Mouse (Mus musculus): ENCODE measurements around the gene Efr3b.

Gene Efr3b

DNA sequence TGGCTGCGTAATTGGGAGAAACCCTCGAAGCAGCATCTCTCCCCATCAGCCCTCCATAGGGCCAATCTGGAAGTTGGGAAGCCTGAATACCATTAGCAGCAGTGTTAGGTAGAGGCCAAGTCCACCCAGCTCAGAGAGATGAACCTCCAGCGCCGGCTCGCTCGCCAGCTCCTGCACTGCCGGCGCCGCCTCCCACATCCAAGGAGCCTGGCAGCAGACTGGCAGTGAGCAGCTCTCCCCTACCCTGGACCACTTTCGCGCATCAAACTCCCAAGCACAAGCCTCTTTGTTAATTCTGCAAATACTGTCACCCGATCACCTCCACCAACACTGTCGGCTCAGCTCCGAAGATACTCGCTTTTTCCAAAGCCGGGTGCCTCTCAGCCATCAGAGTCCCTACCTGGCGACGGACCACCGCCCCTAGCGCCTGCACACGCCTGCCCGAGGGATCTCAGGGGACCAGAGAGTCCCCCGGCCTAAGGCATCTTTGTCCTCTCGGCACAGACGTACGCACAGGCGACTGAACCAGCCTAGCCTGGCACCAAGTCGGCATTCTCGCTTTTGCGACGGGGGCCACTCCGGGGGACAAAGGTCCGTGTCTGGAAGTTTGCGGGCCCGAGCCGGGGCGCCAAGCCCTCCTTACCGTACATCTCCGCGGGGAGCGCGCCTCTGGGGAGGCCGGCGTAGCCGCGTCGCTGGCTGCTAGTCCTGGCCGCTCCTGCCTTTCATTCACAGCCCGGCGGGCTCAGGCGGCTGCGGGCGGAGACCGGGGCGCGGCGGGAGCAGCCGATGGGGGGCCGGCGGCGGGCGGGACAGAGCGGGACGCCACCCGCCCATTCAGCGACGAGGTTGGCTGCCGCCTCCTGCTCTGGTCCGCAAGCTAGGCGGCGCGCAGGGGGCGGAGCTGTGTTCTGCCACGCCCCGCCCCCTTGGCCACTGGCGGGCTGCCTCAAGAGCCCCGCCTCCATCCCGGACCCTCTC lies at the start of gene Efr3b:
Efr3b (minus strand) TSS at position 855 of the 981 bp plus-strand sequence.
- no peak for DNase-seq (ENCODE audit: low read depth)

DNA sequence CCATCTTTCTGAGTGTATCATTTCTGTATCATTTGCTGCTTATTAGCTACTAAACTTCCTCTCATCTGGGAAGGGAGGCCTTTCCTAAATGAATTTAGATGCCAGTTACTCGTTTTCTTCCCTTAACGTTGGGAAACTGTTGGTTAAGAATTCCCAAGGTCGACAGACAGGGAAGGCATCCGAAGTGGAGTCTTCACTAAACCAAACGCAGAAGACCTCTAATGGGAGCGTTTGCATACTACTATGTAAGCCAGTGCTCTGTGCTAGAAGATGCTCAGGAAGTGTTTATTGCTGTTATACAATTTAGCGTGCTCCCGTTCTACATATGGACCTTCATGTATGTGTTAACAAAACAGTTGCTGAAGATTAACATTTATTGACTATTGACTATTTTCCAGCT lies 44.7 kb upstream of the Efr3b start:
- DNase-seq (ENCODE audit: low read depth), result no peak

DNA sequence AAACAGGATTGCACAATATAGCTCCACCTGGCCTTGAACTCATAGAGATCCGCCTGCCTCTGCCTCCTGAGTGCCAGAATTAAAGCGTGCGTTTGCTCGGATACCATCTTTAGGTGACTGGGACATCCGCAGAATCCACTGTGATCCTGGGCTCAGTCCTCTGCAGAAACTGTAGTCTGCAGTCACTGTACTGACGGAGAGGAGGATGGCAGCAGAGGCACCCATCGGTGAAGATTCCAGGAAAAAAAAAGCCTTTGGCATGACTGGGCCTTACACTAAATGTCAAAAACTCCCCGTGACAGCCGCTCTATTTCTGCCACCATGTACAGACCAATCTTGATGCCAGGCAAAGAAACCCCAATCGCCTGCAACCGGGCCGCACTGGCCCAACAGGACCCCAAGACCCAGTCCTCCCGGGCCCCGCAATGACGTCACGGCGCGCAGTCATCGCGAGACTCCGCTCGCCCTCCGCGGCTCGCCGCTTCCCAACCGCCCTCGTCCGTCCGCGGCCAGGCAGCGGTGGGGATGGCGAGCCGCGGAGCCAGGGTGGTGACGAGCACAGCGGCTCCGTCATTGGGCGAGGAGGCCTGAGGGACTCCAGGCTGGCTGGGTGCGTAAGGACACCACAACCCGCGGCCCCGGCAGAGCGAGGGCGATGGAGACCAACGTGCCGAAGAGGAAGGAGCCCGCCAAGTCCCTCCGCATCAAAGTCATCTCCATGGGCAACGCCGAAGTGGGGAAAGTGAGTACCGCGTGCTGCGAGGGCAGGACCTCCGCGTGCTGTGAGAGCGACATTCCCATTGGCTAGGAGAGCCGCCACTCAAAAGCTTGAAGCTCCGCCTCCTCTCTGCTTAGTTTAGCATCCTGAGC lies 43.7 kb upstream of the Efr3b start, which contains the start of gene Dnajc27:
Dnajc27 (plus strand) TSS at position 452 of the 870 bp plus-strand sequence.
- peak; percentile 97 for DNase-seq (ENCODE audit: low read depth)

DNA sequence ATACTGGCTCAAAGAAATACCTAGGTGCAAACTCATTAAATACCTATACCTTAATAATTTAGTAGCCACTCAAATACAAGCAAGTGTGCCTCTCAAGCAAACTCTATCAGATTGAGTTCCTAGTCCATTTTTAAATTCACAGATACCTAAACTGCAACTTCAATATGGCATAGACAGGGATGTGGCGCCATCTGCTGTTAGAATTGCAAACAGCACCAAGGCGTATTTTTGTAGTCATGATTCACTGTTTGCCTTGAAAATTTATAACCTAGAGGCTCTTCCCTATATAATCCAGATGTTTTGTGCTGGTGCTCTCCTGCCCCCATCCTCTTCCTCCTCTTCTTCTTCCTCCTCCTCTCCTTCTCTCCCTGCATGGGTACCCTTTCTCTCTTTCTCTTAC lies 41.6 kb upstream of the Efr3b start:
- DNase-seq (ENCODE audit: low read depth), result peak; percentile 91

DNA sequence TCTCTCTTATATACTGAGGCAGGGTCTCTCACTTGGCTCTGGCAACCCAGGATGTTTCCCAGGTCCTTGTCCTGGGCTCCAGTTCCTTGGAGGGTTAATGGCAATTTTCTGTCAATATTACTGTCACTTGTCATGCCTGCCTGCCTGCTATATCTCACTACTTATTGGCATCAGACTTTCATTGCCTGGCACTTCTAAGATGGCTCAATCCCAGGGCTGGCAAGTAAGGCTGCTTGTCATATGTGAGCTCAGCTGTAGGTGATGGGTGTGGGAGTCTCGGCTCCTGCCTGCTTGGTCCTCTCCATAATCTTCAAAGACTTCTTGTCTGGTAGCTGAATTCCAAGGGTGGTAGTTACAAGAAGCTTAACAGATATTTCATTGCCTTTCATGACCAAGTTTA lies 39.4 kb upstream of the Efr3b start:
- DNase-seq (ENCODE audit: low read depth), result no peak

DNA sequence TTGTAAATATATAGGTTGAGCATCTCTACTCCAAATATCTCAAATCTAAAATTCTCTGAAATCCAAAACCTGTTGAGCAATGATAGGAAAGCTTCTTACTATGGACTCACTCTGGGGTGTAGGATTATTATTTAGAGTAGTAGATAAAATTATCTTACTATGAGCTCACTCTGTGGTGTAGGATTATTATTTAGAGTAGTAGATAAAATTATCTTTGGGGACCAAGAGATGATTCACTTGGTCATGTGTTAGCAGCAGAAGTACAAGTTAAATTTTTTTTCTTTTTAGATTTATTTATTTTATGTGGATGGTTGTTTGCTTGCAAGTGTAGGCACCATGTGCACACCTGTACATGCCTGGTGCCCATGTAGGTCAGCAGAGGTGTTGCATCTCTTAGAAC lies 37.7 kb upstream of the Efr3b start:
- DNase-seq (ENCODE audit: low read depth), result no peak

DNA sequence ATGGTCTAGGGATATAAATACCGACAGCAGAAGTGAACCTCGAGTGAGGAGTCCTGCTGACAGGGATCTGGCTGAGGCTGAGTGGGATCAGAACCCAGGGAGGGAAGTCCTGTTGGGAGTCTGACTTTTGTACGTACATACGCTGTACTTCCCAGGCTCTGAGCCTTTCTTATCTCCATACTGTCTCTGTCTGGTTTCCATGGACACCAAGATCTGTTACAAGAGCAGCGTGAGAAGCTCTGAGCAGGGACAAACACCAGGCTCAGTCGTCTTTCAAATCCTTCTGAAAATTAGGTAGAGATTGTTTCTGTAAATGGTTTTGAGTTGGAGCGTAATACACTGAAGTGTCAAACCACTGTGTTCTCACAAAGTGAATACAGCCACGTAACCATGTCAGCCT lies 36.7 kb upstream of the Efr3b start:
- no peak for DNase-seq (ENCODE audit: low read depth)

DNA sequence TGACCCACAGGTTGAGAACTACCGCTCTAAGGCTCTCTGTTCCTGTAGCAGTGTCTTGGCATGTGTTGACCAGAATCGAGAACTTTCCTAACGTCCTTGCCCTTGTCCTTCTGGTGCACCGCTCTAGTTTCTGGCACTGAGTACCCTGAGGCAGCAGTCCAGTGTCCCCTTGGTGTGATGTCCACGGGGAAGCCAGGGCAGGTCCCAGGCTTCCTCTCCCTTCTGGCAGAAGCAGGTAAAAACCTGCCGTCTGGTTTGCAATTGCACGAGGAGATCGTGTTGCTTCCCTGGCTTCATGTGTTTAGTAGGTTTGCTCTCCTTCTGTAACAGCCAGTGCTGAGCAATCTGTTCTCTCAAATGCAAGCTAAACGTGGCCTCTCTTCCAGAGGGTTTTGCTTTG lies 33.0 kb upstream of the Efr3b start:
- DNase-seq (ENCODE audit: low read depth), result no peak

DNA sequence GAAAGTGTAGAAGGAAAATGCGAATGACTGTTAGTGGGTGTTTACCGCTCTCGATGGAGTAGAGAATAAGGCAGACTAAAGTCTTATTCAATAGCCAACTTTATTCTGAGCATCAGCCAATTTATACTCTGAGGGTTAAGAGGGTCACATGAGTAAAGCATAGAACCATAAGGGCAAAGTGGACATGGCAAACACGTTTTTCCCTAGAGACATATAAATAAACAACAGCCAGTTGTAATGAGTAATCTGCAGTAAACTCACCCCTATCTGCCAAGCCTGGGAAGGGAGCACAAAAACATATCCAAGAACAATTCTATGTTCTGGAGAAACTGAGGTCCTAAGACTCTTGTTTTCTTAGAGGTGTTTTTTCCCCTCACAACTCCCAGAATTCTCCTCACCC lies 29.8 kb upstream of the Efr3b start:
- peak; percentile 66 for DNase-seq (ENCODE audit: low read depth)

DNA sequence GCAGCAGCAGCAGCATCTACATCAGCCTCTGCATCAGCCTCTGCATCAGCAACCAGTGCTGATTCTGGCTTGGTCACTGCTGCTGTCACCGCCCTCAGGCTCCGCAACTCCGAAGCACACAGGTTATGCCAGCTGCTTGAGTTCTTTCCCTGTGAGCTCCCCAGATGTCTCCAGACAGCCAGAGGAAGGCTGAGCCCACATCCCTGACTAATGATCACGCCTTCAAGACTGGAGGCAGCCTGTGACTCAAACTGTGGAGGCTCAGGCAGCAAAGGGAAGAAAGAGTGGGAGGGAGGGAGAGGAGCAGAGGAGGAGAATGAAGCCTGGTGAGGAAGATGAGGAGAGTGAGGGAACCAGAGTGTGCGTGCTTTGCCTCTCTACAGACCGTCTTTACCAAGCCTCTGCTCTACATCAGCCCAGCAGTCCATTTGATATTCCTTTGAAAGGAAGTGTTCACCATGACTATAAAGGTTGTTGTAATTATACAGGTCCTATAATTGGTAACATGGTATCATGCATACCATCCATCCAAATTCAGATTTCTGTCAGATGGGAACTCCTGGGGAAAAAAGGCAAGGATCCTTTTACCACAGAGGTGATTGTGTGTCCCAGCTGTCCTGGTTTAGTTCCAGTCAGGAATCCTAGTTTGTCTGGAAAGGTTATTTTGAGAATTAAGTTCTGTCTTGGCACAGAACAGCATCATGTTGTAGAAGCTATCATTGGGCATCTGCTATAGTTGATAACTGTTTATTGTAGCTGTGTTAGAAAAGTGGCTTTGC lies 28.2 kb upstream of the Efr3b start:
- DNase-seq (ENCODE audit: low read depth), result peak; percentile 58

DNA sequence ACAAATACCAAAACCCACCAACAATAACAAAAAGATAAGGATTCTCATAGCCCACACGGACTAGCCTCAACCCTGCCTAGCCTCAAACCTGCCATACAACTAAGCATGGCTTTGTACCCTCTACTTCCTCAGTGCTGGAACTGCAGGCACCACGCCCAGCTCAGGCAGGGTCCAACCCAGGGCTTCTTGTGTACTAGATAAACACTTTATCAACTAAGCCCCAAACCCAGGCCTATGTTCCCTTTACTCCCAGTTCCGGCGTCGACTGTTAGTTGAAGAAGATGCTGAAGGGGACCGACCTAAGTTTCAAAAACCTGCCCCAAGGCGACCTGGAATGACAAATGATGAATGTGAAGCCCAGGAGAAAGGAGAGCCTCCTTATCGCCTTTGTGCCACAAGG lies 27.2 kb upstream of the Efr3b start:
- no peak for DNase-seq (ENCODE audit: low read depth)

DNA sequence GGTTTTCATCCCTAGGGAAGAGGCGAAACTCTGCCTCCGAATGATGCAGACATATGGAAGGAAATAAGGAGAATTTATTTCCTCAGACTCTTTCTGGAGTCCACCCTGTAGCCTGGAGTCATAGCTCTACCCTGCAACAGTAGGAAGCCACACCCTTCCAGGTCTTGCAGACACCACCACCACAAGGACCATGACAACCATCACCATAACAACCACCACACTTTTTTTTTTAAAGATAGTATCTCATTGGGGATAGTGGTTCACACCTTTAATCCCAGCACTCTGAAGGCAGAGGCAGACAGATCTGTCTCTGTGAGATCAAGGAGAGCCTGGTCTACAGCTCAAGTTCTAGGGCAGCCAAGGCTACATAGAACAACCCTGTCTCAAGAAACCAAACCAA lies 26.8 kb upstream of the Efr3b start:
- no peak for DNase-seq (ENCODE audit: low read depth)

DNA sequence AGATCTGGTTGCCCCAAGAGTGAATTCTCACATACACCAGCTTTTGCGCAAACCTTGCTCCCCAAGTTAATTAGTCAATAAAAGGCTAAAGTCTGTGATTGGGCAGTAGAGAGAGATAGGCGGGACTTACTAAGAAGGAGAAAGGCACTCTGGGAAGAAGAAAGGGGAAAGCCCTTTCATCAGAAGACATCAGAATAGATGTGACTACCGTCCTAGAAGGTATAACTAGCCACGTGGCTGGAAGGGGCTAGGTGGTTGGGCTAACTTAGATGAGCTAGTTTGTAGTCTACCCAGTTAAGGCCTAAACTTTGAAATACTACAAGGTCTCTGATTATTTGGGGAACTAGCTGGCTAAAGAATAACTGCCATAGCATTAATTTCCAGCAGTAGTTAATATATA lies 21.0 kb upstream of the Efr3b start:
- no peak for DNase-seq (ENCODE audit: low read depth)

DNA sequence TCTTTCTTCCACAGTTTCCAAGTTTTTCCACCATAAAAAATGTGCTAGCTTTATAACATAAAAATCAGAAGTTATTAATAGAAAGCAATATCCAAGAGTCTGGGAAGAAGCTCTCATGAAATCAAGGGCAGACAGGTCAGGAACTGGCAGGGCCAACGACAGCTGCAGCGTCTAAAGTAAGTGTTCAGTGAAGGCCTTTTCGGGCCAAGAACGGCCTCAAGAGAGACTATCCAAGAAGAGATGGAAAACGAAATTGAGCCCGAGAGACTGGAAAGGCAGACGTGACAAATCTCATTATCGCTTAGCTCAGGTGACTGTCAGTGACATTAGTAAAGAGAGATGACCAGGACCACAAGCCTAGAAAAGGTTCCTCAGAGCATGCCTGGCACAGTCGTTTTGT lies 19.6 kb upstream of the Efr3b start:
- DNase-seq (ENCODE audit: low read depth), result no peak

DNA sequence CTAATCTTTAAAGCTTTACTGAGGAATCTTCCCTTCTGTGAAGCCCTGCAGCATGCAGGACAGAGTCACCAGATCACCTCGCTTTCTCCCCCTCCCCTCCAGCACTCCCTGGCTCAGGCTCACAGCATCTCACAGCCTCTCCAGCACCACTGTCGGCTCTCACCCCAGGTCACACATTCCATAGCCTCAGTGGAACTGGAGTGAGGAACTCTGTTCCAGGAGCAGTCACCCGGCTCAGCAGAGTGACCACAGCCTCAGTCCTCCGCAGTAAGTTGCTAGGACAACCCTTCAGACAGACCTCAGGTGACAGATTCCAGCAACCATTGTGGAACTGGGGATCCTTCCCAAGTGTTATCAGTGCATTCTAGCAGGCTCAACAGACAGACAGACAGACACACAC lies 16.1 kb upstream of the Efr3b start:
- no peak for DNase-seq (ENCODE audit: low read depth)

DNA sequence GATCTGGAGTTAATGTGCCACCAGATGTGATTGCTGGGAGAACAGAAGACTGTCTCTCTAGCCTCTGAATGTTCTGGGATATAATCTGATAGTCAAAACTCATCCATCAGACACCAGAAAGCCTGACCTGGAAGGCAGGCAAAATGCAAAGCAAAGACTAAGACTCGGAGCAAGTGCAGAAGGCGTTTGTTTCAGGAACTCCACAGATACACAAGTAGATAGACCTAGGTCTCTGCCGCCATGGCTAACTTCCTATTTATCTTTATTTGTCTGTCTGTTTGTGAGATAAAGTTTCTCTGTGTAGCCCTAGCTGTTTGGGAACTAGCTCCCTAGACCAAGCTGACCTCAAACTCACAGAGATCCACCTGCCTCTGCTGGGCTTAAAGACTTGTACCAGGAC lies 14.9 kb upstream of the Efr3b start:
- no peak for DNase-seq (ENCODE audit: low read depth)

DNA sequence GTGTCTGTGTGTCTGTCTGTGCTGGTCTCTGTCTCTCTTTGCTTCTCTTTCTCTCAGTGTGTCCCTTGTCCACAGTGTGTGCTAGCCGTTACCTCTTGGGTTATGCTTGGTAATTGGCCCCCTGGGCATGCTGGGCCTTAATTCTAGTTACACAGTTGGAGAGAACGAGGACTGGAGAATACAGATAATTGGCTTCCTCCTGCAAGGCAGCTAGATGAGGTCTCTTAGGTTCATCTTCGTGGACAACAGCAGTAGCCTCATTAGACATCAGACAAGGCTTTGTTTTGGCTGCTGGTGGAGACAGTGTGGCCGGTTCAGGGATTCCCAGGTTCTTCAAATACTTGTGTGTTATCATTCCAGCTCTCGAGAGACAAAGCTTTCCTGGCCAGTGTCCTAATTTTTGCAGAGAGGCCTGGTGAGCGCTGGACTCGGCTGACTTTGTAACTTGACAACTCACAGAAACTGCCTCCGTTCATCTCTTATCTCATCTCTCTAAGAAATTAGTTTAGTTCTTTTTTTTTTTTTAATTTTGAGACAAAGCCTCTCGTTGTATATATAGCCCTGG lies 12.2 kb upstream of the Efr3b start:
- no peak for DNase-seq (ENCODE audit: low read depth)

DNA sequence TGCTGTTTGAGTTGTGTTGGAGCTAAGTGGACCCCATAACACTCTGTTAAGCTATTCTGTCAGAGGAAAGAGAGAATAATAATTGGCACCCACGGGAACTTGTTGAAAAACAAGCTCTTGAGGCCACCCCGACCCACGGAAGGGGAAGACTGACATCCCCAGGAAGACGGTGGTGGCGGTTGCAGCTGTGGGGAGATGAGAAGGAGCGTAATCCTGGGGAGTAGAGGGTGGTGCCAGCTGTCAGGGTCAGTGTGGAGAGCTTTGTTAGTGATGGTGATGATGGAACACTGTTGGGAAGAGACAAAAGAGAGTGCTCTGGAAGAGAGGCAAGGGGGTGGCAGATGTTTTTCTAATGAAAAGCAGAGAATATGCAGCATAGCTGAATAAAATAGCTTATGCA lies 9.3 kb upstream of the Efr3b start:
- DNase-seq (ENCODE audit: low read depth), result no peak

DNA sequence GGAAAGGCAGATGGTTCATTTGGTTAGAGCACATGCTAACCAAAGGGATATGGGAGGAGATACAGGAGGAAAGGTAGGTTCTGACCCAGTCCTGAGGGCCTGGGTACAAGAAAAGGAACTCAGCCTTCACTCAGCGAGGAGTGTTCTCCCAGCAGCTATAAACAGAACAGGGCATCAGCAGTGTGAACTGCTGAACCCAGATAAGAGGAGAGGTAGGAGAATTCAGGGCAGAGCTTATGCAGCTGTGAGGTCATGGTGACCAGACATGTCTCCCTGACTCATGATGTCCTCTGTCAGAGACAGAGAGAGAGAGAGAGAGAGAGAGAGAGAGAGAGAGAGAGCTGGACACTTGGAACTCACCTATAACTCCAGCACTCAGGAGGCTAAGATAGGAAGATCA lies 7.3 kb upstream of the Efr3b start:
- DNase-seq (ENCODE audit: low read depth), result no peak

DNA sequence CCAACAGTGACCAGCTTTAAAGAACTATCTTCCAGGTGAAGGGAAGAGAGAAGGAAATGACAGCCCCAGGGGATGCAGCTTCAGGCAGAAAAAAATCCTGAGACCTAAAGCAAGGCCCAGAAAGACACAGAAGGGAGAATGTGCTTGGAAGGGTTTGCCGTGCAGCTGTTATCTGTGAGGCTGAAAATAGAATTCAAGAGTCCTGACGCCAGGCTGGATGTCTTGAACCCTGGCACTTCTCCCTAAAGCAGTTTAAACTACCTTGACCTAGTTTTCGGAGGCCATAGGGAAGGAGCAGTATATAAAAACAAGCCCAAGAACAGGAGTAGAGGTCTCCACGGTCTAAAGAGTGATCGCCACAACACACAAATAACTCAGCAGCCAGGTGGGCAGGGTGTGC lies 3.7 kb upstream of the Efr3b start:
- no peak for DNase-seq (ENCODE audit: low read depth)

DNA sequence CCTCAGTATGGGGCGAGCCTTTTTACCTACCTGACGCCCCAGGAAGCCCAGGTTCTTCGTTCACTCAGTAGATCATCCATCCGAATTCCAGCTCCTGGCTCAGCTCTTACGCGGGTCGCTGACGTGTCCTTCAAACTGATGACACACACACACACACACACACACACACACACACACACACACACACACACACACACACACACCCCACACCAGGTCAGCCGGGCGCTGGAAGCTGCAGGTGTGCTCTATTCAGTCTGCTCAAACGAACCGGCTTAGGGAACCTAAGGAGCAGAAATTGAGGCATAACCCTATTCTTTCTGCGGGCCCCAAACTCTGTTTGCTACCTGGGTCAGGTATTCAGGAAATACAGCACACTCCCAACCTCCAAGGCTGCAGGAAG lies 331 bp upstream of the Efr3b start:
- no peak for DNase-seq (ENCODE audit: low read depth)

DNA sequence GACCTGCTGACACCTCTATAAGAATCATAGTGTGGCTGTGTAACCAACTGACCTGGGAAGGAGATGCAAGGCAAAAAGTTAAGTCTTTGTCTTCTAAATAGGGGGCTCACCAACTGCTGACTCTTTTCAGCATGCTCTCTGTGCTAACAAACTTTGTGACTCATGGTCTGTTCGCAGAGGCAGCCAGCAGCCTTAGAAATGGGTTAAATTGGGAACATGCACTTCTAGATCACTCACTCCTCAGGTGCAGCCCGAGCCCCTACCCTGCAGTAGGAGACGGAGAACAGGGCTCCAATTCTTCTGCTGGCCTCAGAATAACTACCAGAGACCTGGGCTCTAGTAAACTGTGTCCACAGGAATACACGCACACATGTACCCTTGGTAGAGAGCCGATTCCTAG lies 1.2 kb downstream of the Efr3b start:
- no peak for DNase-seq (ENCODE audit: low read depth)

Data from NIH3T3 (cell line).